Mouse (Mus musculus) urinary bladder, postnatal 4 days (tissue): ENCODE measurements around the gene Zc3h14.

Experiments used
- DNase-seq, 2 experiments: peaks; one replicate each; pipeline ENCODE4 v3.0.0; 2021 to 2022; ENCODE audit warnings: low spot score in 2 of 2

Zc3h14 gene

GRCm38 (mm10) chr12:98746746-98747379, at the start of gene Zc3h14:
Gene Zc3h14, plus strand, starts transcription at chr12:98746964.
- DNase-seq: peak; percentile 87 to 93

GRCm38 (mm10) chr12:98697202-98697601, 49.6 kb upstream of the Zc3h14 start:
- DNase-seq: no peak

GRCm38 (mm10) chr12:98701564-98701963, 45.2 kb upstream of the Zc3h14 start:
- DNase-seq: no peak

- DNase-seq: no peak
These were observed 43.2 kb upstream of the Zc3h14 start for GRCm38 (mm10) chr12:98703554-98703953.

GRCm38 (mm10) chr12:98703961-98704360, 42.8 kb upstream of the Zc3h14 start:
- DNase-seq: no peak

GRCm38 (mm10) chr12:98712819-98713218, 33.9 kb upstream of the Zc3h14 start:
- no peak for DNase-seq

GRCm38 (mm10) chr12:98713621-98714103, 33.1 kb upstream of the Zc3h14 start:
- DNase-seq: no peak

- DNase-seq: no peak
These were observed 32.0 kb upstream of the Zc3h14 start for GRCm38 (mm10) chr12:98714757-98715156.

GRCm38 (mm10) chr12:98716142-98716541, 30.6 kb upstream of the Zc3h14 start:
- no peak for DNase-seq

GRCm38 (mm10) chr12:98720628-98721027, 26.1 kb upstream of the Zc3h14 start:
- no peak for DNase-seq

GRCm38 (mm10) chr12:98721030-98721429, 25.7 kb upstream of the Zc3h14 start:
- DNase-seq: no peak

GRCm38 (mm10) chr12:98724224-98724623, 22.5 kb upstream of the Zc3h14 start:
- no peak for DNase-seq

- no peak for DNase-seq
These were observed 21.8 kb upstream of the Zc3h14 start for GRCm38 (mm10) chr12:98724976-98725375.

GRCm38 (mm10) chr12:98726078-98726477, 20.7 kb upstream of the Zc3h14 start:
- no peak for DNase-seq

- no peak for DNase-seq
These were observed 19.6 kb upstream of the Zc3h14 start for GRCm38 (mm10) chr12:98727186-98727585.

GRCm38 (mm10) chr12:98730682-98731081, 16.1 kb upstream of the Zc3h14 start:
- no peak for DNase-seq

- no peak for DNase-seq
These were observed 13.6 kb upstream of the Zc3h14 start for GRCm38 (mm10) chr12:98733165-98733564.

- no peak for DNase-seq
These were observed 13.0 kb upstream of the Zc3h14 start for GRCm38 (mm10) chr12:98733776-98734175.

- DNase-seq: peak; percentile 77 to 84
These were observed 12.4 kb upstream of the Zc3h14 start for GRCm38 (mm10) chr12:98734246-98734879.

- no peak for DNase-seq
These were observed 11.6 kb upstream of the Zc3h14 start for GRCm38 (mm10) chr12:98734880-98735801.

- DNase-seq: peak; percentile 66 to 77
These were observed 9.6 kb upstream of the Zc3h14 start, which contains the start of gene Ptpn21 for GRCm38 (mm10) chr12:98736951-98737800. Gene Ptpn21, minus strand, starts transcription at chr12:98737405.
